14 mouse cellular contexts compared by ENCODE assay signal in genomic region chr2:168803849-168804248, GRCm38 (mm10). TPM values are rescaled to one million over a fixed set of nuclear protein-coding genes. Genes with fewer than 3 reads are reported as not detected.
"Had no signal": no experiment of that assay in that cellular context is flagged by ENCODE, and none has a peak within 500 bp of the region (broad histone marks: within the 10 kb centered on the region; RNA-seq: fewer than 3 reads in every experiment).

No protein-coding gene starts in this region.

- H3K9ac ChIP-seq: limb, embryonic 13.5 days; liver, embryonic 14.5 days had no signal

- H3K27me3 ChIP-seq: limb, embryonic 13.5 days had no signal

- ATAC-seq: midbrain, embryonic 16.5 days had no signal

- H3K9me3 ChIP-seq: limb, embryonic 13.5 days had no signal

- H3K36me3 ChIP-seq: limb, embryonic 13.5 days had no signal

- H3K4me2 ChIP-seq: limb, embryonic 13.5 days; midbrain, embryonic 11.5 days had no signal

- H3K4me3 ChIP-seq: layer of hippocampus, adult 2 months; limb, embryonic 13.5 days had no signal

- H3K27ac ChIP-seq: layer of hippocampus, adult 2 months; limb, embryonic 13.5 days; liver, embryonic 14.5 days had no signal

- DNase-seq: kidney, adult 18-20 months; kidney, postnatal 36 days; lung, adult 18-20 months; lung, postnatal 36 days; right cerebral cortex, postnatal 14 days; thymus, postnatal 36 days had no signal

RNA-seq across cellular contexts. Expression of gene Sall4, which starts 36.1 kb away (rescaled TPM):
- polyA plus RNA-seq: liver, adult 2 months; lung, embryonic 16.5 days; thymus, postnatal 0 days had no signal
